Mouse (Mus musculus): Measurements from ENCODE around the gene 2510009E07Rik. TPM values are rescaled to one million over a fixed set of nuclear protein-coding genes. Genes with fewer than 3 reads are reported as not detected.
A peak's percentile ranks its signal among the peaks of the same experiment; 100 is the strongest.

The 2510009E07Rik gene
- polyA plus RNA-seq, 1 experiment from 2014 or later = 45.4 TPM

DNA sequence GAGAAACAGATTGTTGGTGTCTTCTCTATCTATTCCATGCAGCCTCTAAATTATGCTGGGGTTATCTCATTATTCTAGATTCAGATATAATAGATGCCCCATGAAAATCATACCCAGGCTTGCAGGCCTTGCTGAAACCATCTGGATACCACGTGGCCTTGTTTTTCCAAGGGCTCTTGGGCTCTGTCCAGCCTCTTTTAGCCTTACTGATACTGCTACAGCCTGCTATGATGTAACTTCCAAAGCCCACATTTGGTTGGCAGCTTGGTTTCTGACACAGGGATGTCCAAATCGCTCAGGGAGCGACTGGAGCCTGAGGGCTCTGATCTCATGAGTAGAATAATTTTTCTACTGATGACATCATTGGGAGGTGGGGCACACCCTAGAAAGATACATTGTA, 48.5 kb downstream of the 2510009E07Rik start:
- H3K4me1 ChIP-seq (replicated peaks; ENCODE audit: control insufficient read depth, insufficient read depth, low read length) = peaks cover 10% of the 10 kb centered on the region; the same call in 1 of the 2 replicates
- H3K36me3 ChIP-seq (replicated peaks; ENCODE audit: control insufficient read depth, insufficient read depth) = 0 out of 2 replicates have a peak, but pooled peaks cover 19% of the 10 kb centered on the region
- H3K9ac ChIP-seq = no peak overlapping the region
- 77% methylated on average over 3 of the region's 3 CpGs for WGBS
- no peaks in the 10 kb centered on the region for H3K27me3 ChIP-seq (ENCODE audit: control insufficient read depth, insufficient read depth, low read length)
- no peak for ATAC-seq (ENCODE audit: low FRiP score)
- H3K27ac ChIP-seq = no peak overlapping the region
- no peak overlapping the region for H3K4me2 ChIP-seq (replicated peaks)
- no peak overlapping the region for H3K4me3 ChIP-seq (replicated peaks; ENCODE audit: low read length)
- no peaks in the 10 kb centered on the region for H3K9me3 ChIP-seq (ENCODE audit: control insufficient read depth, low read length)
- DNase-seq (ENCODE audit: low spot score) = no peak

DNA sequence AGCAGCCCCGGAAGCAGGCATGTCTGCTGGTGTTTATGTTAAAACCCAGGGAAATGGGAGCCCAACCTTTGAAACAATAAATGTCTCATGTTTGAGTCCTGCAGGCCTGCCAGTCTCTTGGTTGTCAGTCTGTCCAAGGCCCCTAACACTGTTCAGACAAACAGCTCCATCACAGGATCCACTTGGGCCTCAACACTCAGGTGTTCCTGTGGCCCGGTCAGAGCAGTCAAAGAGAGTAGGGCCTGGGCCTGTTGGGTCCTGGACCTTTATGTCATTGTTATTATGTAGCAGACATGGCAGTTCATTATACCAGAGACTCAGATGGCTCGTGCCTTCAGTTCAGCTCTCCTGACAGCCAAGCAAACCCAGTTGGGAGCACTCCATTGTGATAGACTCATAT, 49.9 kb downstream of the 2510009E07Rik start:
- ATAC-seq (ENCODE audit: low FRiP score) = no peak
- H3K4me2 ChIP-seq (replicated peaks) = no peak overlapping the region
- no peak overlapping the region for H3K9ac ChIP-seq
- H3K4me3 ChIP-seq (replicated peaks; ENCODE audit: low read length) = no peak overlapping the region
- peak overlapping the region; percentile 6; the same call in 1 of the 2 replicates for H3K27ac ChIP-seq
- H3K9me3 ChIP-seq (ENCODE audit: control insufficient read depth, low read length) = no peaks in the 10 kb centered on the region
- DNase-seq (ENCODE audit: low spot score) = no peak
- H3K27me3 ChIP-seq (ENCODE audit: control insufficient read depth, insufficient read depth, low read length) = no peaks in the 10 kb centered on the region
- H3K36me3 ChIP-seq (replicated peaks; ENCODE audit: control insufficient read depth, insufficient read depth) = 0 out of 2 replicates have a peak, but pooled peaks cover 14% of the 10 kb centered on the region
- 67% methylated on average over 3 of the region's 3 CpGs for WGBS
- H3K4me1 ChIP-seq (replicated peaks; ENCODE audit: control insufficient read depth, insufficient read depth, low read length) = peaks cover 10% of the 10 kb centered on the region; the same call in 1 of the 2 replicates

- no peak for DNase-seq (ENCODE audit: low spot score)
- peak overlapping the region; percentile 14; the same call in 1 of the 2 replicates for H3K9ac ChIP-seq
- ATAC-seq (ENCODE audit: low FRiP score) = no peak
Measured at GRCm38 (mm10) chr16:21644066-21644561, 50.4 kb downstream of the 2510009E07Rik start.

DNA sequence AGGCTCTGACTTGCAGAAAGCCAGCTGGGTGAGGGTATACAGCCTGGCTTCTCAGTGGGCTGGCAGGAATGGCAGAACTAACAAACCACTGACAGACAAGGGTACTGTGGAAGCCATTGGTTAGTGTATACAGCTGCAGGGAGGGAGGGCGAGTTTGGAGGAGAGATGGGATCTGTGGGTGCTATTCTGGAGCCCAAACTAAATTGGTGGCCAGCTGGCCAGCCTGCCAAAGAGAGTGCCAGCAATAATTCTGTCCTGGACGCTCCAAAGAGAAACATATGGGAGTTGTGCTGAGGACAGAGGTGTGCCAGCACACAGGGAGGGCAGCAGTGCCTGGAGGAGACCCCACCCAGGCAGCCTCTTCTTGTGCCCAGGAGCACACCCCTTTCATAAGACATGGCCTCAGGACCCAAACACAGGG, 50.8 kb downstream of the 2510009E07Rik start:
- Histone ChIP-seq H3K4me3 (replicated peaks; ENCODE audit: low read length) (no peak overlapping the region), H3K27ac (peak overlapping the region; percentile 6), H3K27me3 (ENCODE audit: control insufficient read depth, insufficient read depth, low read length) (no peaks in the 10 kb centered on the region), H3K36me3 (replicated peaks; ENCODE audit: control insufficient read depth, insufficient read depth) (0 out of 2 replicates have a peak, but pooled peaks cover 14% of the 10 kb centered on the region), H3K9ac (peak overlapping the region; percentile 14; the same call in 1 of the 2 replicates), H3K9me3 (ENCODE audit: control insufficient read depth, low read length) (no peaks in the 10 kb centered on the region), H3K4me2 (replicated peaks) (no peak overlapping the region), H3K4me1 (replicated peaks; ENCODE audit: control insufficient read depth, insufficient read depth, low read length) (peaks cover 10% of the 10 kb centered on the region; the same call in 1 of the 2 replicates)
- 77% methylated on average over 2 of the region's 2 CpGs for WGBS
- ATAC-seq (ENCODE audit: low FRiP score) = no peak
- DNase-seq (ENCODE audit: low spot score) = no peak

More at GRCm38 (mm10) chr16:21644066-21644561, 50.4 kb downstream of the 2510009E07Rik start:
- Histone ChIP-seq H3K4me3 (replicated peaks; ENCODE audit: low read length) (no peak overlapping the region), H3K27ac (peak overlapping the region; percentile 6), H3K4me1 (replicated peaks; ENCODE audit: control insufficient read depth, insufficient read depth, low read length) (peaks cover 10% of the 10 kb centered on the region; the same call in 1 of the 2 replicates), H3K27me3 (ENCODE audit: control insufficient read depth, insufficient read depth, low read length) (no peaks in the 10 kb centered on the region), H3K9me3 (ENCODE audit: control insufficient read depth, low read length) (no peaks in the 10 kb centered on the region), H3K36me3 (replicated peaks; ENCODE audit: control insufficient read depth, insufficient read depth) (0 out of 2 replicates have a peak, but pooled peaks cover 14% of the 10 kb centered on the region), H3K4me2 (replicated peaks) (no peak overlapping the region)
- 48% methylated on average over 17 of the region's 17 CpGs for WGBS

GRCm38 (mm10) chr16:21642906-21643305, 51.6 kb downstream of the 2510009E07Rik start:
- Histone ChIP-seq H3K27me3 (ENCODE audit: control insufficient read depth, insufficient read depth, low read length) (no peaks in the 10 kb centered on the region), H3K4me3 (replicated peaks; ENCODE audit: low read length) (no peak overlapping the region), H3K27ac (no peak overlapping the region), H3K4me1 (replicated peaks; ENCODE audit: control insufficient read depth, insufficient read depth, low read length) (peaks cover 10% of the 10 kb centered on the region; the same call in 1 of the 2 replicates), H3K9me3 (ENCODE audit: control insufficient read depth, low read length) (no peaks in the 10 kb centered on the region), H3K36me3 (replicated peaks; ENCODE audit: control insufficient read depth, insufficient read depth) (0 out of 2 replicates have a peak, but pooled peaks cover 14% of the 10 kb centered on the region), H3K4me2 (replicated peaks) (no peak overlapping the region), H3K9ac (no peak overlapping the region)
- DNase-seq (ENCODE audit: low spot score) (no peak), ATAC-seq (ENCODE audit: low FRiP score) (no peak)
- WGBS = 94% methylated on average over 5 of the region's 5 CpGs

DNA sequence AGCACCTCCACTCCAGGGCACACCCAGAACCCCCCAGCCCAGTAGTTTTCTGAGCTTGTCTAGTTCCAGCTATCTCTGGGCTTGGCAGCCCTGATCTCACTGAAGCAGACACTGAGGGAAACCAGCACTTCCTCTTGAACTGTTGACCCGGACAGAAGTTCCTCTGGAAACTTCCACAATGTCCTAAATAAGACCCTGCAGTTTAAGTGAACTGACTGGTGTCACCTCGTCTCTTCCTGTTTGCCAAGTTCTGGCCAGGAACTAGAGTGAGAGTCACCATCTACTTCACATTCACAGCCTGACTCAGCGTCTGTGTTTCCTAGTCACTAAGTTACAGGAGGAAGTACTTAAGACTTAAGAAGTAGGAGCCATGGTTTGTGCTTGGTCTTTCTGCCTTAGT, 52.5 kb downstream of the 2510009E07Rik start:
- WGBS = 88% methylated on average over 3 of the region's 3 CpGs
- Histone ChIP-seq H3K4me3 (replicated peaks; ENCODE audit: low read length) (no peak overlapping the region), H3K27ac (no peak overlapping the region), H3K27me3 (ENCODE audit: control insufficient read depth, insufficient read depth, low read length) (no peaks in the 10 kb centered on the region), H3K36me3 (replicated peaks; ENCODE audit: control insufficient read depth, insufficient read depth) (0 out of 2 replicates have a peak, but pooled peaks cover 14% of the 10 kb centered on the region), H3K4me2 (replicated peaks) (no peak overlapping the region), H3K9ac (no peak overlapping the region), H3K4me1 (replicated peaks; ENCODE audit: control insufficient read depth, insufficient read depth, low read length) (peaks cover 10% of the 10 kb centered on the region; the same call in 1 of the 2 replicates), H3K9me3 (ENCODE audit: control insufficient read depth, low read length) (no peaks in the 10 kb centered on the region)
- ATAC-seq (ENCODE audit: low FRiP score) (no peak), DNase-seq (ENCODE audit: low spot score) (no peak)

DNA sequence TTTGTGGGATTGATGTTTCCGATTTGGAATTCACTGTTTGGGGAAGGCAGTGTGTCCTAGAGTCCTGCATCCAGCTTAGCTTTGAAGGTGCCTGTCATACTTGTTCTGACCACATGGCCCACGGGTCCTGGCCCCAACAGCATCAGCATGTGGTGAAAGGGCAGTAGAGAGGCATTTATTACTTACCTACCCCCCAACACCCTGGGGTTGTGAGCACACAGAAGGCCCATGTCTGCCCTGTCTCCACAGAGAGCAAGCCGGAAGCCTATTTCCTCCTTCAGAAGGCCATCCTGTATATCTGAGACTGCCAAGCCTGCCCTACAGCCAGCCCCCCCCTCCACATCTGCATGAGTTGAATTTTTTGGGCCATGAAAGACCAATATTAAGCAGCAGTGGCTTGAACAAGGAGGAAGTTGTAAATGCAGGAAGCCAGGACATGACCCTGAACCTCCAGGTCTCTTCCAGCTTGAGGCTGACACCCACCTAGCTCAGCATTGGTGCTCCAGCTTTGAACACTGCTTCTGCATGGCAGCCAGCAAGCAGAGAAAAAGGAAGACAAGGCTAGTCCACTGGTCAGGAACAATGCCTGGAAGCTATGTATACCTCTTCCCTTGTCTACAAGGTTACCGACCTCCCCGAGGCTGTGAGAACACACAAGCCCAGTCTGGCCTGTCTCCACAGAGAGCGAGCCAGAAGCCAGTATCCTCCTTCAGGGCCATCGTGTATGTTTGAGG, 53.5 kb downstream of the 2510009E07Rik start:
- no peak for DNase-seq (ENCODE audit: low spot score)

GRCm38 (mm10) chr16:21637201-21637819, 57.2 kb downstream of the 2510009E07Rik start:
- WGBS = 87% methylated on average over 11 of the region's 11 CpGs

More for the DNA sequence above, 53.5 kb downstream of the 2510009E07Rik start:
- Histone ChIP-seq H3K36me3 (replicated peaks; ENCODE audit: control insufficient read depth, insufficient read depth) (0 out of 2 replicates have a peak, but pooled peaks cover 14% of the 10 kb centered on the region), H3K4me2 (replicated peaks) (no peak overlapping the region), H3K27me3 (ENCODE audit: control insufficient read depth, insufficient read depth, low read length) (no peaks in the 10 kb centered on the region), H3K9ac (no peak overlapping the region), H3K27ac (no peak overlapping the region), H3K4me1 (replicated peaks; ENCODE audit: control insufficient read depth, insufficient read depth, low read length) (peaks cover 10% of the 10 kb centered on the region; the same call in 1 of the 2 replicates), H3K4me3 (replicated peaks; ENCODE audit: low read length) (no peak overlapping the region), H3K9me3 (ENCODE audit: control insufficient read depth, low read length) (no peaks in the 10 kb centered on the region)
- ATAC-seq (ENCODE audit: low FRiP score) = no peak
- 86% methylated on average over 7 of the region's 7 CpGs for WGBS

More at GRCm38 (mm10) chr16:21637201-21637819, 57.2 kb downstream of the 2510009E07Rik start:
- Histone ChIP-seq H3K4me2 (replicated peaks) (no peak overlapping the region), H3K9me3 (ENCODE audit: control insufficient read depth, low read length) (no peaks in the 10 kb centered on the region), H3K27ac (no peak overlapping the region), H3K4me1 (replicated peaks; ENCODE audit: control insufficient read depth, insufficient read depth, low read length) (no peaks in the 10 kb centered on the region), H3K9ac (no peak overlapping the region), H3K27me3 (ENCODE audit: control insufficient read depth, insufficient read depth, low read length) (no peaks in the 10 kb centered on the region), H3K36me3 (replicated peaks; ENCODE audit: control insufficient read depth, insufficient read depth) (0 out of 2 replicates have a peak, but pooled peaks cover 8% of the 10 kb centered on the region), H3K4me3 (replicated peaks; ENCODE audit: low read length) (no peak overlapping the region)
- DNase-seq (ENCODE audit: low spot score) (no peak), ATAC-seq (ENCODE audit: low FRiP score) (no peak)

Data from hindbrain, embryonic 14.5 days (tissue).